Mouse (Mus musculus) hindbrain, embryonic 12.5 days (tissue): ENCODE measurements at regions not wholly inside any gene's neighbourhood (a gene's known extent, or its start where the extent isn't known, plus 50 kb on each side); places are given as distances from the start of the nearest gene placed in this dataset.

Experiments
- ATAC-seq: fragments of 200-750 bp; cut with Nextera tagmentation; 2 replicates; pipeline ENCODE4 v1.8.0; 2017; ENCODE audit warnings: moderate TSS enrichment; ENCODE audit not compliant: low FRiP score
- H3K27ac ChIP-seq: fragments of 300-500 bp; sonication (generic); 2 replicates; pipeline ENCODE4 v1.5.1; 2016; ENCODE audit warnings: mild to moderate bottlenecking
- H3K27me3 ChIP-seq: fragments of 300-500 bp; sonication (generic); 2 replicates; pipeline ENCODE4 v1.6.1; 2016; ENCODE audit warnings: mild to moderate bottlenecking
- H3K36me3 ChIP-seq: fragments of 300-500 bp; sonication (generic); 2 replicates; pipeline ENCODE4 v1.6.1; 2016; ENCODE audit warnings: mild to moderate bottlenecking
- H3K4me1 ChIP-seq: fragments of 300-500 bp; sonication (generic); 2 replicates; pipeline ENCODE4 v1.6.1; 2016
- H3K4me2 ChIP-seq: fragments of 300-500 bp; sonication (generic); replicated peaks from 2 replicates; pipeline ENCODE4 v1.6.1; 2016; ENCODE audit warnings: mild to moderate bottlenecking
- H3K4me3 ChIP-seq: fragments of 300-500 bp; sonication (generic); 2 replicates; pipeline ENCODE4 v1.5.1; 2016; ENCODE audit warnings: mild to moderate bottlenecking
- H3K9ac ChIP-seq: fragments of 300-500 bp; sonication (generic); 2 replicates; pipeline ENCODE4 v1.6.1; 2016; ENCODE audit warnings: mild to moderate bottlenecking, moderate library complexity
- H3K9me3 ChIP-seq: fragments of 300-500 bp; sonication (generic); replicated peaks from 2 replicates; pipeline ENCODE4 v1.6.1; 2016; ENCODE audit warnings: mild to moderate bottlenecking
- WGBS: fragments of 180-500 bp; shearing (Covaris S2); methylation state at CpG from one replicate; pipeline ENCODE4 v1.1.7; 2016; 5-methylcytosine and 5-hydroxymethylcytosine counted together

DNA sequence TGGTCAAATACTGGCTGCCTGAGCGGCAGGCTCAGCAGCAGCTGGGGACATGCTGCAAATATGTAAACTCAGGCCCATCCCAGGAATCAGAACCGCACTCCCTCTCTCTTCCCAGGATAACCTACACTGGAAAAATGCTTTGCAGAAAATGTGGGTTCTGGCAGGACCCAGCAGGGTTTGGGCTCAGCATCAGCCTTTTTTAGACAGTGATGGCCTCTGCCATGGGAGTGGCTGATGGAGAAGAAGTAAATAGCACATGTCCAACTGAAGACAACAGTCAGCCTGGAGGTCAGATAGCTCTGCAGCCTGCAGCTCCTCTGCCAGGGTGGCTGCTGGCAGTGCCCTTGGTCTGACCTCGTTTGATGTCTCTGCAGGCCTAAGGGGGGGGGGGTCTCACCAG, 220.2 kb upstream of the Mphosph6 start:
- no peaks in the 10 kb centered on the region for H3K9me3 ChIP-seq
- no peak overlapping the region for H3K9ac ChIP-seq
- H3K27me3 ChIP-seq, result no peaks in the 10 kb centered on the region
- H3K4me3 ChIP-seq, result no peak overlapping the region
- no peaks in the 10 kb centered on the region for H3K36me3 ChIP-seq
- H3K27ac ChIP-seq, result no peak overlapping the region
- ATAC-seq, result no peak
- no peak overlapping the region for H3K4me2 ChIP-seq
- peaks cover 6% of the 10 kb centered on the region; the same call in 1 of the 2 replicates for H3K4me1 ChIP-seq
- WGBS, result 57% methylated on average over 3 of the region's 3 CpGs

DNA sequence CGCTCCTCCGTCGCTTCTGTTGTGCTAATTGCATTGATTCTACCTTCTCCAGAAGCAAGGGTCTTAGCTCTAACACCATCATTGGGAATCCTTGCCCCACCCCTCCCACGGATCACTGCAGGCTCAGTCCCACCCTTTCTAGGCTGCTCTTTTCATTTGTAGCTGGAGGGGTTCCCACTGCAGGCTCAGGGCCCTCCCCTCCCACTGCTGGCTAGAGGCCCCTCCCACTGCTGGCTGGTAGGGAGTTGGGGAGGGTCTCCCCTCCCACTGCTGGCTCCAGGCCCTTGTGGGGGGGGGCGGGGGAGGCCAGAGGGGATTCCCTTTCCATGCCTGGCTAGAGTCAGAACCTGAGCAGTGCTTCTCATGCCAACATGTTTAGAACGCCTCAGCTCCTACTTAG, 215.5 kb upstream of the Mphosph6 start:
- no peak overlapping the region for H3K4me2 ChIP-seq
- no peaks in the 10 kb centered on the region for H3K9me3 ChIP-seq
- no peak overlapping the region for H3K9ac ChIP-seq
- H3K36me3 ChIP-seq, result no peaks in the 10 kb centered on the region
- WGBS, result 24% methylated on average over 6 of the region's 6 CpGs
- no peak overlapping the region for H3K4me3 ChIP-seq
- no peak overlapping the region for H3K27ac ChIP-seq
- ATAC-seq, result no peak
- H3K27me3 ChIP-seq, result no peaks in the 10 kb centered on the region
- H3K4me1 ChIP-seq, result peaks cover 6% of the 10 kb centered on the region; the same call in 1 of the 2 replicates

DNA sequence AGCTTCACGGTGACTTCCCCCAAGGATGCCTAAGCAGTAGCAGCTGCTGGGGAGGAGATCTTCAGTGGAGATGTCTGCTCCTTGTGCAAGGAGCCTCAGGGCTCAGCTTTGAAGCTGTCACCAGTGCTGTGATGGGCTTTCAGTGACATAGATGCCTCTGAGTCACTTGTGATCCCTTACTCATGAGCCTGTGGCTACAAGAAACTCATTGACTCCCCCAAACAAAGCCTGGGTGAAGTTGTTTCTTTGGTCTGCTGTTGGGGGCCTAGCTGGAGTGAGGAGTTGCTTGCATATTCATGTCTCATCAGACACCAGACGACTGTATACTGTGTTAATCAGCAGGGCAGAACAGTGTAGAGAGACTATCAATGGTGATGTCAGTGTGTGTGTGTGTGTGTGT, 203.4 kb upstream of the Mphosph6 start:
- Histone ChIP-seq H3K27ac (no peak overlapping the region), H3K9me3 (no peaks in the 10 kb centered on the region), H3K4me1 (peaks cover 8% of the 10 kb centered on the region; the same call in 1 of the 2 replicates), H3K4me2 (no peak overlapping the region), H3K9ac (no peak overlapping the region), H3K4me3 (no peak overlapping the region), H3K27me3 (no peaks in the 10 kb centered on the region), H3K36me3 (no peaks in the 10 kb centered on the region)
- 43% methylated on average over 2 of the region's 2 CpGs for WGBS
- no peak for ATAC-seq

DNA sequence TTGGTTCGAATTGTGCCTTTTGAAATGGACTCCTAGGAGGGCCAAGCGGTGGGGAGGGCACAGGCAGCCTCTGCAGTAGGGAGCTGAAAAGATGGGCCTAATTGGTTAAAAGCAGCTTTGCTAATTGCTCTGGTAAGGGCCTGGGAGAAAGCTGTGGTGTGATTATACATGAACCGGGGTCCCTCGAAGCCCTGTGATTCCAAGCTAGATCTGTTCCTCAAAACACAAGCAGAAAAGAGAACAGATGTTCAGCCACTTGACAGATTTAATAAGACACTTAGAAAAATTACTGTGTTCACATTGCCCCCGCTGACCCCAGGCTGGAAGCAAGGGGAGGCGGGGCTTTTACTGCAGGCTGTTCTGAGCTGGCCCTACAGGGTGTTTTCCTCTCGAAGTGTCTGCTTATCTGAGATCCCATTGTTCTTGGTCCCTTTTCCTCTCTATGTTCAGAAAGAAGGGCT, 202.7 kb upstream of the Mphosph6 start:
- Histone ChIP-seq H3K9ac (no peak overlapping the region), H3K27me3 (no peaks in the 10 kb centered on the region), H3K4me1 (peaks cover 8% of the 10 kb centered on the region; the same call in 1 of the 2 replicates), H3K9me3 (no peaks in the 10 kb centered on the region), H3K4me3 (no peak overlapping the region), H3K27ac (no peak overlapping the region), H3K36me3 (no peaks in the 10 kb centered on the region), H3K4me2 (no peak overlapping the region)
- no peak for ATAC-seq
- 42% methylated on average over 7 of the region's 7 CpGs for WGBS

DNA sequence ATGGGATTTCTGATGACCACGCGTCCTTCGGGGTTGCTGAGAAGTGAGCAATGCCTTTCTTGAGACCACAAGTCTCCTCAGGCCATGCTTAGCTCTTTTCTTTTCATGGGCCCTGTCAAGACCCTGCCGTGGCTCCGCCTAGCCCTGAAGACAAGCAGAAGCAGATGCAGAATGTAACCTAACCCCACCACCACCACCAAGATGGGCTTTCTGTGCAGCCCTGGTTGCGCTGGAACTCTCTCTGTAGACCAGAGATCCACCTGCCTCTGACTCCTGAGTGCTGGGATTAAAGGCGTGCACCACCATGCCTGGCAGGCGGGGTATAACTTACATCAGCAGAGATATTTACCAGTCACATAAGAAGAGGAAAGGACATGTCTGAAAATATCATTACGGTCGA, 199.4 kb upstream of the Mphosph6 start:
- Histone ChIP-seq H3K9me3 (no peaks in the 10 kb centered on the region), H3K4me2 (no peak overlapping the region), H3K36me3 (no peaks in the 10 kb centered on the region), H3K27ac (no peak overlapping the region), H3K4me3 (no peak overlapping the region), H3K9ac (no peak overlapping the region), H3K4me1 (peaks cover 8% of the 10 kb centered on the region; the same call in 1 of the 2 replicates), H3K27me3 (no peaks in the 10 kb centered on the region)
- 89% methylated on average over 10 of the region's 10 CpGs for WGBS
- no peak for ATAC-seq

DNA sequence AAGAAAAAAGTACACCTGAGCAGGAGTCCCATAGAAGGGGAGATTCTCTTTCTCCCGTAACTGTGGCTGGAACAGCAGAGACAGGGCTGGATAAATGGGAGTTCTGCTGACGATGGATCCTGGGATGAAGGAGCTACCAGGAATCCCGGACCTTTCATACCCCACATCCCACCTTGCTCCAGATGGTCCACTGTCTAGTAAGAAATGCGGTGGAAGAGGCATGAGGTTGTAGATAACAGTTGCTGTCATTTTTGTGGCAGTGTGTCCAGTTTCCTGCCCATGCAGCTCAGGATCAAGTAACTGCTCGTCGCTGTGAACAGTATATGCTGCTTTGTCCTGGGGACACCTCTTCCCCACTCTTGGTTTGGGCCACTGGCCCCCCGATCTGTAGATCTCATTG, 190.1 kb upstream of the Mphosph6 start:
- H3K9me3 ChIP-seq, result peaks cover under 1% of the 10 kb centered on the region; the same call in 1 of the 2 replicates

DNA sequence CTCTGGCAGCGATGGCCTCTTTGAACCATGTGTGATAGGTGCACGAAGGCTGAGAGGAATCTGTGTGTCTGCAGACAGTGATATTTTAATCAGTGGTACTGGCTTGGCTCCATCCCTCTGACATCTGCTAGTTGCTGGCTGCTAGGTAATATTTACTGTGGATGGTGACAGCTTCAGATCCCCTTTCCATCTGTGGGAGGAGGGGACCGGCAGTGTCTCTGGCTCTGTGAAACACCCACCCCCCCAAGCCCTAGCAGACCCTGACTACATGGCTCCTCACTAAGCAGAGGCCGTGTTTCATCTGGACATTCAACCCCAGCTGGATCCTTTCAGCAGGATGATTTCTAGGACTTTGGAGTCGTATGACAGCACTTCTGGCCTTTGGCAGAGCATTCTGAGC, 187.0 kb upstream of the Mphosph6 start:
- no peaks in the 10 kb centered on the region for H3K27me3 ChIP-seq

More for the DNA sequence above, 190.1 kb upstream of the Mphosph6 start:
- Histone ChIP-seq H3K4me3 (no peak overlapping the region), H3K27me3 (no peaks in the 10 kb centered on the region), H3K4me2 (no peak overlapping the region), H3K9ac (no peak overlapping the region), H3K36me3 (no peaks in the 10 kb centered on the region), H3K4me1 (no peaks in the 10 kb centered on the region), H3K27ac (no peak overlapping the region)
- ATAC-seq, result no peak
- WGBS, result 92% methylated on average over 7 of the region's 7 CpGs

DNA sequence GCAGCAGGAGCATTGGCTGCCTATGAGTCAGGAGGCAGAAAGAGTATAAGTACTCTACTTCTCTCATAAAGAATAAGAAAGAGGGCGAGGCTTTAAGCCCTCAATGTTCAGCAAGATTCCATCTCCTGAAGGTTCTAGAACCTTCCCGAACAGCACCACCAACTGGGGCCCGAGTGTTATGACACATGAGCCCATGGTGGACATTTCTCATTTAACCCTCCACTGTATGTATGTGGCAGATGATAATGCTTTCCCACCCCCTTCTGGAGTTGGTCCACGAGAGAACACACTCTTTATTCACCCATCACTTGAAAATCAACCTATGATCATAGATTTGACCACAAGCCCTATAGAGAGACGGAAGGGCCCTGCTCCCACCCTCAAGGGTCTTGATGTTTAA, 166.6 kb upstream of the Mphosph6 start:
- H3K9ac ChIP-seq, result no peak overlapping the region
- 93% methylated on average over 5 of the region's 5 CpGs for WGBS
- no peak for ATAC-seq
- H3K36me3 ChIP-seq, result no peaks in the 10 kb centered on the region
- no peaks in the 10 kb centered on the region for H3K4me1 ChIP-seq
- no peaks in the 10 kb centered on the region for H3K27me3 ChIP-seq
- H3K4me3 ChIP-seq, result no peak overlapping the region
- H3K27ac ChIP-seq, result no peak overlapping the region
- no peaks in the 10 kb centered on the region for H3K9me3 ChIP-seq
- H3K4me2 ChIP-seq, result no peak overlapping the region

More for the DNA sequence above, 187.0 kb upstream of the Mphosph6 start:
- no peak for ATAC-seq
- Histone ChIP-seq H3K36me3 (no peaks in the 10 kb centered on the region), H3K27ac (no peak overlapping the region), H3K9me3 (peaks cover 8% of the 10 kb centered on the region; the same call in 1 of the 2 replicates), H3K4me3 (no peak overlapping the region), H3K4me2 (no peak overlapping the region), H3K9ac (no peak overlapping the region), H3K4me1 (no peaks in the 10 kb centered on the region)
- WGBS, result 77% methylated on average over 5 of the region's 5 CpGs

DNA sequence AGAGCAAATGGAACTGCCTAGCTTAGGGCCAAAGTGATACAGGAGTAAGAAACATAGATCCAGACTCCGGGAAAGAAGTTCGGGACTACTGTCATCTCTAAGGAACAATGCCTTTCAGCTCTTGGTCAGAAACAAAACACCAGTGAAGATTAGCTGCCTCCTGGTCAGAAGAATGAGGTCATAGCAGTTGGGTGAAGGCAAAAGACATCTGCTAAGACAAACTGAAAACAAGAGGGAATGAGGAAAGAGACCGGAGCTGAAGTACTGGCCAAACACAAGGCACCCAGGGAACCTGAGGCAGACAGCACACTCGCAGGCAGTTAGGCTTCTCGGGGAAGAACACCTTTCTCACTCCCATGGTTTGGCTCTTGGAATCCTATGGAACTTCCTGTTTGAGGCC, 164.8 kb upstream of the Mphosph6 start:
- Histone ChIP-seq H3K27me3 (no peaks in the 10 kb centered on the region), H3K9me3 (no peaks in the 10 kb centered on the region), H3K9ac (no peak overlapping the region), H3K36me3 (no peaks in the 10 kb centered on the region), H3K4me3 (no peak overlapping the region), H3K4me1 (no peaks in the 10 kb centered on the region), H3K27ac (no peak overlapping the region), H3K4me2 (no peak overlapping the region)
- 83% methylated on average over 5 of the region's 5 CpGs for WGBS
- no peak for ATAC-seq

DNA sequence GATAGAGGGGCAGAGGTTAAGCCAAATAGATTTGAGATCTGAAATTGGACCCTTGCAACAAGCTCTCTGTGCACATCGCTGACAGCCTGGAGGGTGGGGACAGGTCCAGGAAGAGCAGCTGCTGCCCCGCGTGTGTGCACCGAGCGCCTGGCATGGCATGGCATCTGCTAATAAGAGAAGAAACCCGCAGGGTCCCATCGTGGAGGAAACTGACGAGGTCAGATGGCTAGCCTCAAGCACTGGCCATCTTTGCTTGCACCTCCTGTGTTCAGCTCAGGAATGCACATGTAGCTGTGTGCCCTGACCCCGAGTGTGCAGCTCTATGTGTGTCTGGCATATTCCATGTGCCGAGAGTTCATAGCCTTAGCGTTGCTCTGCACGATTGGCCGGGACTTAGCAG, 161.7 kb upstream of the Mphosph6 start:
- Histone ChIP-seq H3K27ac (no peak overlapping the region), H3K9ac (no peak overlapping the region), H3K4me3 (no peak overlapping the region), H3K4me1 (no peaks in the 10 kb centered on the region), H3K9me3 (no peaks in the 10 kb centered on the region), H3K36me3 (no peaks in the 10 kb centered on the region), H3K4me2 (no peak overlapping the region), H3K27me3 (no peaks in the 10 kb centered on the region)
- 86% methylated on average over 13 of the region's 13 CpGs for WGBS
- ATAC-seq, result no peak

DNA sequence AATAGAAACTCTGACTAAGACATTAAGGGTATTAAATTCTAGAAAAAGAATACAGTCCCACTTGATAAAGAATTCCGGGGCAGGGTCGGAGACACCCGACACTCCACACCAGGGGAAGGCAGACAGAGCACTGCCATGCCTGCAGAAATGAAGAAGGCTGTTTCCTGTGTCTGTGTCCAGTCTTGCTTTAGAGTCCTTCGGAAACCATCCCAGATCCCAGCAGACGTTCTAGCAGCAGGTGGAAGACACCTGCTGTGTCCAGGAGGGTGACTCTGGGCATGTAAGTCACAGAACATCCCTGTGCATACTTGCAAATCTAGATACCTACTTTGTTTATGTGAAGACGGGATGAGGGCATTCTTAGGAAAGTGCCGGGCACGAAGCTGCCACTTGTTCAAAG, 160.9 kb upstream of the Mphosph6 start:
- H3K9ac ChIP-seq, result no peak overlapping the region
- no peaks in the 10 kb centered on the region for H3K4me1 ChIP-seq
- H3K4me3 ChIP-seq, result no peak overlapping the region
- no peaks in the 10 kb centered on the region for H3K27me3 ChIP-seq
- no peaks in the 10 kb centered on the region for H3K9me3 ChIP-seq
- H3K36me3 ChIP-seq, result no peaks in the 10 kb centered on the region
- H3K27ac ChIP-seq, result no peak overlapping the region
- H3K4me2 ChIP-seq, result no peak overlapping the region
- 84% methylated on average over 8 of the region's 8 CpGs for WGBS
- no peak for ATAC-seq

DNA sequence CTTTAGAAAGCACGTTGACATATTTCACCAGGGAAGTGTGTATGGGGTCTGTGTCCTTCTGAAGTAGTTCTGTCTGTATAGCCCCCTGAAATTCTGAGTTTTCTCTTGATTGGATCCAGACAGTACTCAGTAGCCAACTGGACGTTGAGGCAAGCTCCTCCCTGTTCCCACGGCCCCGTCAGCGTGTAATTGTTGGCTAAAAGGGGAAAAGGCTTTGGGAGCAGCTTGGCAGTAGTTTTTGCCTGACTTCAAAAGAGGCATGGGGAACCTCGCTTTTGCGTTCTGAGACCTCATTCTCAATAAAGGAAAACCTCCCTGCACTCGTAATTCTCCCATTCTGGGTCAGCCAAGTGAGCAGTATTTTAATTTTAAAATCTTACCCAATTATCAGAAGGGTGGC, 157.8 kb upstream of the Mphosph6 start:
- Histone ChIP-seq H3K36me3 (no peaks in the 10 kb centered on the region), H3K9me3 (no peaks in the 10 kb centered on the region), H3K9ac (no peak overlapping the region), H3K27me3 (no peaks in the 10 kb centered on the region; the same call in 1 of the 2 replicates), H3K4me1 (no peaks in the 10 kb centered on the region), H3K4me3 (no peak overlapping the region), H3K4me2 (no peak overlapping the region), H3K27ac (no peak overlapping the region)
- no peak for ATAC-seq
- 64% methylated on average over 8 of the region's 8 CpGs for WGBS

DNA sequence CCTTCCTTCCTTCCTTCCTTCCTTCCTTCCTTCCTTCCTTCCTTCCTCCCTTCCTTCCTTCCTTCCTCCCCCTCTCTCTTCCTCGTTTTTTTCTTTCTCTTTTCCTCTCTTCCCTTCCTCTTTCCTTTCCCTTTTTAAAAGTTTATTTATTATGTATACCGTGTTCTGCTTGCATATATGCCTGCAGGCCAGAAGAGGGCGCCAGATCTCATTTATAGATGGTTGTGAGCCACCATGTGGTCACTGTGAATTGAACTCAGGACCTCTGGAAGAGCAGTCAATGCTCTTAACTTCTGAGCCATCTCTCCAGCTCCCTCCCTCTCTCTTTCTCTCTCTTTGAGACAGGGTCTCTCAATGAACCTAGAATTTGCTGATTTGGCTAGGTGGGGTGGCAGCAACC, 157.2 kb upstream of the Mphosph6 start:
- Histone ChIP-seq H3K9me3 (no peaks in the 10 kb centered on the region), H3K36me3 (no peaks in the 10 kb centered on the region), H3K4me1 (no peaks in the 10 kb centered on the region), H3K4me3 (no peak overlapping the region), H3K9ac (no peak overlapping the region), H3K4me2 (no peak overlapping the region), H3K27ac (no peak overlapping the region), H3K27me3 (no peaks in the 10 kb centered on the region; the same call in 1 of the 2 replicates)
- ATAC-seq, result no peak
- WGBS, result 45% methylated on average over 3 of the region's 3 CpGs
